Mouse (Mus musculus): ENCODE measurements at regions not wholly inside any gene's neighbourhood (a gene's known extent, or its start where the extent isn't known, plus 50 kb on each side); places are given as distances from the start of the nearest gene placed in this dataset.

DNA sequence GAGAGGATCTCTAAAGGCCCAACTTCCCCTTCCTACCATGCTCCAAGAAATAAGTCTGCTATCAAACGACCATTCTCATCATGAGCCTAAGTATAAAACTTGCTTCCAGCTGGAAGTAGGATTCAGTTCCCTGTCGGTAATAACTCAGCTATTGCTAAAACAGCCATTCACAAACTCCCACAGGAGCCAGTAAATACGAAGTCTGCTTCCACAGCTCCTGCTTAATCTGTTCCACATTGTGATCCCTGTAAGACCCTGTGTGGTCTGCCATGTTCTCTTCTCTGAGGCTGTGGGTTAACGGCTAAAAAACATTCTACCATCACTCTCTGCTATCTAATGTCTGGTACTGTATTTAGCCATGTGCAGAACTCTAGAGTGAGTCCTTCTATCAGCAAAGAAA lies 72.9 kb upstream of the Snx19 start:
- in situ Hi-C loops (cut with MboI; ENCODE audit: low sequenced_read_pairs in 2 of 2, unreplicated experiment in 2 of 2): no loop called here
- no peaks in the 10 kb centered on the region for H3K36me3 ChIP-seq (ENCODE audit: control insufficient read depth, insufficient read depth, low read length, poor library complexity, severe bottlenecking)
- H3K4me3 ChIP-seq (ENCODE audit: insufficient read depth in 1 of 2, low read depth in 1 of 2, low read length in 2 of 2, poor library complexity in 1 of 2, severe bottlenecking in 1 of 2): no peak overlapping the region
- no peak for TF ChIP-seq CHD2 (IDR thresholded peaks at IDR 0.05; ENCODE audit: low read depth, low read length)
- TF ChIP-seq ZNF384 (IDR thresholded peaks at IDR 0.05; ENCODE audit: low read depth, low read length): no peak
- no peaks in the 10 kb centered on the region for H3K9me3 ChIP-seq (ENCODE audit: control insufficient read depth, insufficient read depth, low read depth, low read length)
- no peak overlapping the region for H3K27ac ChIP-seq (ENCODE audit: insufficient read depth, low read depth, low read length, poor library complexity, severe bottlenecking)
- no peak for DNase-seq (ENCODE audit: low read depth, low spot score)
- no peak overlapping the region for H3K9ac ChIP-seq (ENCODE audit: insufficient read depth, low read depth, low read length, poor library complexity, severe bottlenecking)
- H3K4me1 ChIP-seq (ENCODE audit: control insufficient read depth in 2 of 2, insufficient read depth in 2 of 2, low read length in 2 of 2, poor library complexity in 1 of 2): no peaks in the 10 kb centered on the region

DNA sequence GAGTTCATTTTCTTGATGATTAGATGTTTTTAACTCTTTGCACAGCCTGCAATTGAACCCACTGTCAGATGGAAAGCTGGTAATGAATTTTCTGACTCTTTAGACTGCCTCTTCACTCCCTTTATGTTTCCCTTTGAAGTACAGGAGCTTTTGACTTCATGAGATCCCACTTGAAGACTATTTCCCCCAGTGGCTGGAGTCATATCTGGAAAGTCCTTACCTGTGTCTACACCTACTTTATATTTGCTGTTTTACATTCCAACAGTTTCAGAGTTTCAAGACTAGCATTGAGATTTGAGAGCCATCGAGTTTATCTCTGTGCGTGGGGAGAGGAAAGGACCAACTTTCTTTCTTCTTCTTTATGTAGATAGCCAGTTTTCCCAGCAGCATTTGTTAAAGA lies 71.3 kb upstream of the Snx19 start:
- no peak overlapping the region for H3K27ac ChIP-seq (ENCODE audit: insufficient read depth, low read depth, low read length, poor library complexity, severe bottlenecking)
- no peak for TF ChIP-seq HCFC1 (IDR thresholded peaks at IDR 0.05; ENCODE audit: borderline replicate concordance, insufficient read depth, low read length)
- no peak for TF ChIP-seq ZC3H11A (IDR thresholded peaks at IDR 0.05; ENCODE audit: borderline replicate concordance, low read depth, low read length)
- TF ChIP-seq CHD2 (IDR thresholded peaks at IDR 0.05; ENCODE audit: low read depth, low read length): no peak
- no peak for TF ChIP-seq MAFK (IDR thresholded peaks at IDR 0.05; ENCODE audit: insufficient read depth, low read depth, low read length)
- no peak for TF ChIP-seq ZNF384 (IDR thresholded peaks at IDR 0.05; ENCODE audit: low read depth, low read length)
- in situ Hi-C loops (cut with MboI; ENCODE audit: low sequenced_read_pairs in 2 of 2, unreplicated experiment in 2 of 2): no loop called here
- H3K9ac ChIP-seq (ENCODE audit: insufficient read depth, low read depth, low read length, poor library complexity, severe bottlenecking): no peak overlapping the region
- no peak overlapping the region for H3K4me3 ChIP-seq (ENCODE audit: insufficient read depth in 1 of 2, low read depth in 1 of 2, low read length in 2 of 2, poor library complexity in 1 of 2, severe bottlenecking in 1 of 2)
- DNase-seq (ENCODE audit: low read depth, low spot score): no peak
- H3K4me1 ChIP-seq (ENCODE audit: control insufficient read depth in 2 of 2, insufficient read depth in 2 of 2, low read length in 2 of 2, poor library complexity in 1 of 2): no peaks in the 10 kb centered on the region
- H3K9me3 ChIP-seq (ENCODE audit: control insufficient read depth, insufficient read depth, low read depth, low read length): no peaks in the 10 kb centered on the region
- no peaks in the 10 kb centered on the region for H3K36me3 ChIP-seq (ENCODE audit: control insufficient read depth, insufficient read depth, low read length, poor library complexity, severe bottlenecking)

DNA sequence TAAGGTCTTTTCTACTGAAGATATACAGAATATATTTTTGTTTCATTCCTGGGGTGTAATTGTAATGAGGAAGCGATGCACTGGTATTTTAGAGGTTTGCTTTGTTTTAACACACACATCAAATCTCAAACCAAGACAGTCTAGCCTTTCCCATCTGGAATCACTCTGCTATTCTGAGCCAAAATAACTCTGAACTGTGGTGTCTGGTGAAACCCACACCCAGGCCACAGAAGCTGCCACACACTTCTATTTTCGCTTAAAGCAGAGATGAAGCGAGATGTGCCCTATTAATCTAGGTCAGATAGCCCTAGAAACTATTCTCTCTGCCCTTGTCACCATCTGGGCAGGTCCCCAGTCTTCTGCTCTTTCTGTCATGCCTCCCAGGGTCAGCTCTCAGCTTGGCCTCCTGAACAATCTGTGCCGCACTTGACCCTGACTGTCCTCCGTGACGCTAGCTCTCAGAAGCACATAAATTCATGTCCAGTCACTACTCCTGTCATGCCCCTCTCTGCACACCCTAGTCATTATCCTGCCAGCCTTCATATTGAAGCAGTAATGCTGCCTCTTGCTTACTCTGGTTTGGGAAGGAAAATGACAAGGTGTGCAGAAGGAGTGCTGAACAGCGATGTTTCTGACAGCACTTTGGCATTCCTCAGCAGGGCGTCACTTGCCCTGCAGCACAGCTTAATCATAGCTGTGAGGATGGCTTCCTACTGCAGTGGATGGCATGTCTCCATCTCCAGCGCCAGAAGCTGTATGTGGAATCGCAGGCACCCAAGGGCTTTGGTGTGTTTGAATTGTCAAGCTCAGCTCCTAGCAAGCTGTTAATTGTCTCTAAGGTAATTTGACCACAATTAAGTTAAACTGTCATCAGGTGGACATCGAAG lies 57.1 kb upstream of the Snx19 start:
- no peak overlapping the region for H3K4me3 ChIP-seq (ENCODE audit: insufficient read depth in 1 of 2, low read depth in 1 of 2, low read length in 2 of 2, poor library complexity in 1 of 2, severe bottlenecking in 1 of 2)
- H3K9me3 ChIP-seq (ENCODE audit: control insufficient read depth, insufficient read depth, low read depth, low read length): no peaks in the 10 kb centered on the region
- in situ Hi-C loops (cut with MboI; ENCODE audit: low sequenced_read_pairs in 2 of 2, unreplicated experiment in 2 of 2): no loop called here
- no peak for DNase-seq (ENCODE audit: low read depth, low spot score)
- H3K4me1 ChIP-seq (ENCODE audit: control insufficient read depth in 2 of 2, insufficient read depth in 2 of 2, low read length in 2 of 2, poor library complexity in 1 of 2): no peaks in the 10 kb centered on the region
- no peaks in the 10 kb centered on the region for H3K36me3 ChIP-seq (ENCODE audit: control insufficient read depth, insufficient read depth, low read length, poor library complexity, severe bottlenecking)
- H3K9ac ChIP-seq (ENCODE audit: insufficient read depth, low read depth, low read length, poor library complexity, severe bottlenecking): no peak overlapping the region
- TF ChIP-seq ZC3H11A (IDR thresholded peaks at IDR 0.05; ENCODE audit: borderline replicate concordance, low read depth, low read length) (no peak), MAFK (IDR thresholded peaks at IDR 0.05; ENCODE audit: insufficient read depth, low read depth, low read length) (no peak), ZNF384 (IDR thresholded peaks at IDR 0.05; ENCODE audit: low read depth, low read length) (no peak), CHD2 (IDR thresholded peaks at IDR 0.05; ENCODE audit: low read depth, low read length) (no peak), HCFC1 (IDR thresholded peaks at IDR 0.05; ENCODE audit: borderline replicate concordance, insufficient read depth, low read length) (no peak)
- H3K27ac ChIP-seq (ENCODE audit: insufficient read depth, low read depth, low read length, poor library complexity, severe bottlenecking): no peak overlapping the region

DNA sequence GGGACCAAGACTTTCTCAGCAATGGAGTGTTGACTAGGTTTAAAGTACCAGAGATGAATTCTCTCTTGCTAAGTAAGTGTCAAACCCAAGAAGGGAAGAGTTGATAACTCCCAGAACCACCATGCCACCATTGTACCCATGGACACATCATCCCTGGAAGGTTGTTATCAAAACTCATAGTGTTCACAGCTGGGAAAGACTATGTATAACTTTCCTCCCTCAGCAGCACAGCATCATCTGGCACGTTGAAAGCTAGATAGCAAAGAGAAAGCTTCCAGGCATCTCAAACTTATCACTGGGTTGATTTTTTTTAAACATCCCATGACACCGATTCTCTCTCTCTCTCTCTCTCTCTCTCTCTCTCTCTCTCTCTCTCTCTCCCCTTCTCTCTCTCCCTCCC lies 56.1 kb upstream of the Snx19 start:
- Histone ChIP-seq H3K27ac (ENCODE audit: insufficient read depth, low read depth, low read length, poor library complexity, severe bottlenecking) (no peak overlapping the region), H3K4me1 (ENCODE audit: control insufficient read depth in 2 of 2, insufficient read depth in 2 of 2, low read length in 2 of 2, poor library complexity in 1 of 2) (no peaks in the 10 kb centered on the region), H3K9me3 (ENCODE audit: control insufficient read depth, insufficient read depth, low read depth, low read length) (no peaks in the 10 kb centered on the region), H3K9ac (ENCODE audit: insufficient read depth, low read depth, low read length, poor library complexity, severe bottlenecking) (no peak overlapping the region), H3K4me3 (ENCODE audit: insufficient read depth in 1 of 2, low read depth in 1 of 2, low read length in 2 of 2, poor library complexity in 1 of 2, severe bottlenecking in 1 of 2) (no peak overlapping the region), H3K36me3 (ENCODE audit: control insufficient read depth, insufficient read depth, low read length, poor library complexity, severe bottlenecking) (no peaks in the 10 kb centered on the region)
- no peak for DNase-seq (ENCODE audit: low read depth, low spot score)
- in situ Hi-C loops (cut with MboI; ENCODE audit: low sequenced_read_pairs in 2 of 2, unreplicated experiment in 2 of 2): no loop called here
- TF ChIP-seq HCFC1 (IDR thresholded peaks at IDR 0.05; ENCODE audit: borderline replicate concordance, insufficient read depth, low read length) (no peak), CHD2 (IDR thresholded peaks at IDR 0.05; ENCODE audit: low read depth, low read length) (no peak), ZNF384 (IDR thresholded peaks at IDR 0.05; ENCODE audit: low read depth, low read length) (no peak), MAFK (IDR thresholded peaks at IDR 0.05; ENCODE audit: insufficient read depth, low read depth, low read length) (no peak), ZC3H11A (IDR thresholded peaks at IDR 0.05; ENCODE audit: borderline replicate concordance, low read depth, low read length) (no peak)

All from ES-E14 (cell line).